Mouse (Mus musculus) embryo, embryonic 9.5 days (tissue): ENCODE results near the gene Abcc12.

ENCODE experiments used
- DNase-seq: peaks from one replicate; pipeline ENCODE4 v3.0.0-alpha.2; 2017; ENCODE audit errors: extremely low spot score

The Abcc12 gene

DNA sequence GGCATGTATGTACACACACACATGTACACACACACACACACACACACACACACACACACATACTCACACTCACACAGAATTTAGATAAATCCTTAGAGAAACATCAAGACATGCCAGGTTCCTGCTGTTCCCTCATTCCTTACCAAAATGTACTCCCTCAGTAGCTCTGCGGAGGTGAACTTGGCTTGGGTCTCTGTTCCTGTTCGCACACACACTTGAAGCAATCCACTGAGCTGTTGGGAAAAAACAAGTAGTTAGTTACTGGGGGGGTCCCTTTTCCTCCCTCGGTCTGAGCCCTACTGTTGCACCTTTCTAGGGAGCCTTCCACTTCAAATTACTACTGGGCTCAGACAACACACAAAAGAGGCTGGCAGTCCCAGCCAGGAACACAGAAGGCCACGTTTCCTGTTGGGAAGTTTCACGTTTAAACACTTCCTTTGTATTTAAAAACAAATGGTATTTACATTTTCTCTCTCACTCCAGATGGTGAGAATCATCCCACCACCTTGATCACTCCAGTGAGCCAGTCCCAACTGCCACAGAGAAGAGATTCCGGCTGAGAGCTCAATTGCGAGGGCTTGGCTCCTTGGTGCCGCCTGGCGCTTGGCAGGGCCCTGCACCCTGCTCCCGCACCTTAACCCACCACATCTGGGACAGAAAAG is 68.2 kb downstream of the Abcc12 start:
- DNase-seq, result no peak

- DNase-seq, result no peak
Observed at GRCm38 (mm10) chr8:86501341-86501740, 79.1 kb downstream of the Abcc12 start.

- DNase-seq, result no peak
Observed at GRCm38 (mm10) chr8:86495056-86495455, 85.4 kb downstream of the Abcc12 start.

DNA sequence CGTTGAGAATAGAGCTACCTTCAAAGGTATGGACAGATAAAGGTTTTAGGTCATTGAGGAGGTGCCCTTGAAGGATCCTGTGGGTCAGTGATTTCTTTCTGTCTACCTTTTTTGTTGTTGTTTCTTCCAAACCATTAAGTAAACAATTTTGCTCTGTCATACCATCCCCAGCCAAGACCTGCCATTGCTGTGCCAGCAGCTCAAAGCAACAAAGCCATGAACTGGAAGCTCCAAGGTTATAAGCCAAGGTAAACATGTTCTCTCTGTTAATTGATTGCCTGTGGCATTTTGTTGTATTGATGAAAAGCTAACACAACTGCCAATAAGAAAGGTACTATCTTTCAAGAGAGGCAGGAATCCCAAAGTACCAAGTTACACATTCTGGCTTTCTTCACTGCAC is 86.6 kb downstream of the Abcc12 start:
- no peak for DNase-seq

- DNase-seq, result no peak
Observed at GRCm38 (mm10) chr8:86485411-86485810, 95.1 kb downstream of the Abcc12 start.

- DNase-seq, result no peak
Observed at GRCm38 (mm10) chr8:86484244-86484643, 96.2 kb downstream of the Abcc12 start.

- DNase-seq, result no peak
Observed at GRCm38 (mm10) chr8:86482116-86482515, 98.4 kb downstream of the Abcc12 start.

DNA sequence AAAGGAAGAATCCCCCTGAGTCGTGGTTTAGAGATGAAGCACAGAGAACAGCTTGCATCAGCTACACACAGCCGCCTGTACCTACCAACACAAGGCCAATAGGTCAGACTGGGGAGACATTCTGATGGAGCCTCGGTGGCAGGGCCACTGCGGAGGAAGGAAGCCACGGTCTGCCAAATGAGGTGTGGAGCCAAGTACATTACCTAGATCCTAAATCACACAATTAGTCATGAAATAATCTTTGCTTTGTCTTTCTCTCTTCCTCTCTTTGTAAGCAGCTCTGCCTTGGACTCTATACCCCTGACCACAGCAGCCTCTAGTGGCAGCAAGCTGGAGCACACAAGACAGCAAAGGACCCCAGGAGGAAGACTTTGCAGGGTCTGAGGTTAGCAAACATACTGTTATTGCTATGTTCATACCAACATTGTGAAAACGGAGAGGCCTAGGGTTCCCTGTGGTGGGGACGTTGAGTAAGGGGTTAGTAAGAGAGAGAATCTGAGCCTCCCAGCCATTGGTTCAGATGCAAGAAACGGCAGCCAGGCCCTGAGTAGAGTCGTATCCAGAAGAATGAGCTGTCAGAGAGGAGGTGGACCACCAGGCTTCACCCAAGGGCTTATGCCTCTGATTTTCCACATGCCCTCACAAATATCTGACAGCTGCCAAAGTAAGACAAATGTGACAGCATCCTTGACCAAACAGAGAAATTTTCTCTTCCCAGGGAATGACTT is 104.6 kb downstream of the Abcc12 start:
- peak; percentile 39 for DNase-seq

- DNase-seq, result no peak
Observed at GRCm38 (mm10) chr8:86474461-86474860, 106.0 kb downstream of the Abcc12 start.

DNA sequence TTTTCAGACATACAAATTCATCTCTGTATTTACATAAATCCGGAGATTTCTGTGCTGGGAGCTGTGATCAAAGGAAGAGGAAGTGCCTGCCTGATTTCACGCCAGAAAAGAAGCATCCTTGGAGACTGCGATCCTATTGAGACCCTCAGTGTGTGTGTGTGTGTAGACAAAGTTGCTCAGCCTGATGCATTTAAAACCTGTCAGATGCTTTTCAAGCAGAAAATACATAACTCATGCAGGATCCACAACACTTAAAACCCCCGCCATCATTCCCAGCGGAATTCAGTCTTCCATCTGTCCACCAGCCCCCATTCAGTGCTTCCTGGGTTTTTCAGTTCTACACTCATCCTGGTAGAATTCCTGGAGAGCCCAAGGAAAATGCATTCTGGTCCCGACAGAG is 107.4 kb downstream of the Abcc12 start:
- DNase-seq, result no peak

GRCm38 (mm10) chr8:86470717-86471116 is 109.8 kb downstream of the Abcc12 start:
- no peak for DNase-seq

GRCm38 (mm10) chr8:86463215-86463614 is 117.3 kb downstream of the Abcc12 start:
- no peak for DNase-seq

- DNase-seq, result no peak
Observed at GRCm38 (mm10) chr8:86460372-86460771, 120.1 kb downstream of the Abcc12 start.

DNA sequence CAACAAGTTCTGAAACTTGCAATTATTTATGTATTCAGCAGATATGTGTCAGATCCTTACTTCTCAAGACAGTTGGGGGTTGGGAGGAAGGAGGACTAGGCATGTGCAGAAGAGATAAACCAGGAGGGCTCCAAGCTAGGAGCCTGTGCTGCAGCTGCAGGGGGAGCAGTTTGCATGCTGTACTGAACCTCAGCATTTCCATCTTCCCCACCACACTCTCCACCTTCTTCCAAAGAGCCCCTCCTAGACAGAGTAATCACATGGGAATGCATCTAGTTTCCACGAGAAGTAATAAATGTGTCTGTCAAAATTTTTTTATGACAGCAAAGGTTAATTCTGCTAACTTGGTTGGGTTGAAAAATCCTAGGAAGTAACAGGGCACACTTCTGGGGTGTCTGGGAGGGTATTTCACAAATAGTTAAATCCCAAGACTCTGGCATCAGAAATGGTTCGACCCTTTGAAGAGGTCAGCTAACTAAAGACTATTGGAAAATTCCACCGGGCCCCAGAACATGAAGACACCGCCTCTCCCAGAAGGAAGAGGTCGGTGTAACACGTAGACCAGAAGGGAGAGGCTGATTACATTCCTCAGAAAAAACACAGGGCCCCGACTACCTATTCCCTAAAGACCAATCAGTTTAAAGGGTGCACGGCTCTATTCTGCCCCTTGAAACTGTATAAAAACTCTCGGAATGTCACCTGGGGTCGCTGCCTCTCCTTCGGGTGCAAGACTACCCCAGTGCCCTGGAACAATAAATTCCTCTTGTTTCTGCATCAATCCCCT is 126.6 kb downstream of the Abcc12 start:
- no peak for DNase-seq

- no peak for DNase-seq
Observed at GRCm38 (mm10) chr8:86449870-86450515, 130.5 kb downstream of the Abcc12 start.

GRCm38 (mm10) chr8:86445516-86445915 is 135.0 kb downstream of the Abcc12 start:
- no peak for DNase-seq

DNA sequence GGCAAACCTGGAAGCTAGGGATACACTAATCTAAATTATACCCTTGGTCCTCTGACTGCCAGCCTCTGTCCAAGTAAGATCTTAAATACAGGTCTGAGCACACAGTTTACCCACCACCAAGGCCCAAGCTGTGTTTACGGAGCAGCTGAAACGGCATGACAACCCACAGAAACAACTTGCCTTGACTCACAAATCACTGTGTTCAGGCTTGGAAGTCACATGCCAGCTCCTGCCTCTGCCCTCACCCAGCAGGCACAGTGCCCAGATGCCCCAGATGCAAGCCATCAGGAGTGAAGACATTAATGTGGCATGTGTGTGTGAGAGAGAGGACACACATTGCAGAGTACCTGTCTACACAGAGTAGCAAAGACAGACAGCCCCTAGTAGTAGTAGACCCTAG is 136.7 kb downstream of the Abcc12 start:
- DNase-seq, result no peak

- no peak for DNase-seq
Observed at GRCm38 (mm10) chr8:86438983-86439299, 141.5 kb downstream of the Abcc12 start.

DNA sequence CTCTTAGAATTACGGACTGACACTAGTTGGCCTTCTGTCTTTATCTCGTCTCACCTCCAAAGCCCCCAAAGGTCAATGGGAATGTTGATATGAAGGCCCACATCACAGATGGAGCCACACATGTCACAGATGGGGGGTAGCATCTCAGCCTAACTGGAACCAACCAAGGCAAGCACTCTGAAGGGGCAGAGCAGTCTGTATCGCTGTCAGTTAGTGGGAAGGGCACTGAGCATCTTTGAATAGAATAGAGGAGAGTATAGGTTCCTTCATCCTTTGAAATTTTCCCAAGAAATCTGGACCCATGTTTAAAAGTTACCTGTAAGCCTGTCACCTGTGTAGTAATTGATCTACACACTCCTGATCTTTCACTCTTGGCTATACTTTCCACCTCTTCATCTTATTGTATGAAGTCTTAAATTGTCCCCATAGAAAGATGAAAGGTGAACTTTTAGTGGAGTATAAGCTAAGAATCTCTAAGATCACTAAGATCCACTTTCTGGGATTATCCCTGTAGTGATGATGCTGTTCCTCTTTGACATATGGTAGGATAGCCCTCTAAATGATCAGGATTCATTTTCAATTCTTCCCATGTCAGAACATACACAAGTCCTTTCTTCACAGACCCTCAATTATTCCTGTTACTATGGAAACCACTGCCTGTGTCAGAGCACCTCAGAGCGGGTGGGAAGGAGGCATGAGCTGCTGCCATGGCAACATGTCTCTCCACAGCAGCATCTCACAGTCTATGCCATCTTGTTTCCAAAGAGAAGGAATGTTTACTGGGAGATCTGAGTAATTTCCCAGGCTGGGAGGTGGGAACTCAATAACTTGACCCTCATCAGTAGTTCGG is 142.1 kb downstream of the Abcc12 start:
- peak; percentile 44 for DNase-seq

DNA sequence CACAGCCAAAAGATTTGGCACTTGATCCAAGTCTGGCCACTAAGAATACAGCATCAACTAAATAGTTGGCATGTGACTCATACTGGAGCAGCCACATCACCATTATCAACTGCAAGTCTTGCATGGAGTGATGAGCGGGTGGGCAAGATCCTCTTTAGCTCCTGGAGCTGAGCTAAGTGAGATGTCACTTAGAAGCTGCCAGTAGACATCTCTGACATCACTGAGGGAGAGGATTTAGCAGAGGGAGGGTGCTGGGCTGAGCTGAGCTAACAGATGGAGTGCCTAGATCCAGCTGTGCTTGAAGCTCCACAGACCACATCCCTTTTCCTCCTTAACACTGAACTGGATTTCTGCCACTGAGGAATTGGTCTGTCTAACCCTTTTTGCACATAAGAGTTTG is 143.1 kb downstream of the Abcc12 start:
- no peak for DNase-seq
